Mouse (Mus musculus): ENCODE data around the gene Olfr545.

Gene Olfr545

DNA sequence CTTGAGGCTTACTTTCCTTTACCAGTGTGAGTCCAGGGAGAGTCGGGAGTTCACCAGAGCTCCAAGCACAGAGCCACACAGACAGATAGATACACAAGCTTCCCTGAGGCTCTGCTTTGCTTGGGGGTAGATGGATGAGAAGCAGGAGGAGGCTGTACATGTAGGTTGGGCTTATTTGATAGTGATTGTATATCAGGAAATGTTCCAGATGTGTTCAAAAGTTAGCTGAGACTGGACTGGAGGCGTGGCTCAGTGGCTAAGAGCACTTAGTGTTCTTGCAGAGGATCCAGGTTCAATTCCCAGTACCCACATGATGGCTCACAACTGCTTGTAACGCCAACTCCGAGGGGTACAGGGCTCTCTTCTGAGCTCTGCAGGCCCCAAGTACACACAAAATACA lies 20.9 kb downstream of the Olfr545 start:
- no peak for DNase-seq

DNA sequence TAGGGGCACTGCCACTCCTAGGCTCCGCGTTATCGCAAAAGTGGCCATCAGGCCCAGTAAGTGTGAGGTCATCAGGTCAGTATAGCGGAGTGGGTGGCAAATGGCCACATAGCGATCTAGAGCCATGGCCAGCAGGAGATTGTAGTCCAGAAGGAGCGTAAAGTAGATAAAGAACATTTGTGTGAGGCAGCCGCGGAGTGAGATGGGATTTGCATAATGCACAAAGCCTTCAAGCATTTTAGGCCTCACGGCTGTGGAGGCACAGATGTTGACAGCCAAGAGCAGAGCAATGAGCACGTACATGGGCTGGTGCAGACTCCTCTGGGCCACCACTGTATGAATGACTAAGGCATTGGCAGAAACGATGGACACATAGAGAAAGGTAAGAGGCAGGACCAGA lies 22.0 kb downstream of the Olfr545 start:
- DNase-seq: no peak

DNA sequence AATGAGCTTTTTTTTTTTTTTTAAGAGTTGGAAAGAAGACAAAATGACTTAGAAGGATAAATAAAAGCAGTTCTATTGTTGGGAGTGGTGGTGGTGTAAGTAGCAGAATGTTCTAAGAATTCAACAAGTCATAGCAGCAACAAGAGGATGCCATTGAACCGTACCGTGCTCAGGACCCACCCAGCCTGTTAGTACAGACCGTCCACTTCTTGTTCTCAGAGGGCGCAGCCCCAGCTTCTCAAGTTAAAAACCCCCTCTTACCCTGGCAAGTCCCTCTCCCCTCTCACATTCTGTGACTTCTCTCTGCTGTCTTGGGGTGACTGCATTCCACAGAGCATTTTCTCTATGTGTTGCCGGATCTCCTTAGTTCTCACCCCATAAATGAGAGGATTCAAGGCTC lies 22.8 kb downstream of the Olfr545 start:
- DNase-seq: no peak

DNA sequence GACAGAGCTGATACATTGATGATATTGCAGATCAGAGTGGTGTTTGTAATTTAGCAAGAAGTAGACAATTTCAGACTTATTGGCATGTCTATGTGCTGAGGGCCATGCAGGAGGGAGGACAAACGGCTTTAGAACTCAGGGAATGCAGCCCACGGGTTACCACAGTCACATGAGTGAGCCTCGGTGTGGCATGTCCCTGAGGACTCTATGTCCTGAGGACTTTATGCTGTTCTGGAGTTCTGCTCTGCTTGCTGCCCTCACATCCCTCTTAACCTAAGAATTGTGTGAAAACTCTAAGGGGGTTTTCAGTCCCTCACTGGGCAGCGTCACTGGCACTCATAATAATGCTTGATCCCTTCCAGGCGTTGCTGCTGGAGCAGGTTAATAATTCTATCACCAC lies 26.7 kb downstream of the Olfr545 start:
- DNase-seq: no peak

DNA sequence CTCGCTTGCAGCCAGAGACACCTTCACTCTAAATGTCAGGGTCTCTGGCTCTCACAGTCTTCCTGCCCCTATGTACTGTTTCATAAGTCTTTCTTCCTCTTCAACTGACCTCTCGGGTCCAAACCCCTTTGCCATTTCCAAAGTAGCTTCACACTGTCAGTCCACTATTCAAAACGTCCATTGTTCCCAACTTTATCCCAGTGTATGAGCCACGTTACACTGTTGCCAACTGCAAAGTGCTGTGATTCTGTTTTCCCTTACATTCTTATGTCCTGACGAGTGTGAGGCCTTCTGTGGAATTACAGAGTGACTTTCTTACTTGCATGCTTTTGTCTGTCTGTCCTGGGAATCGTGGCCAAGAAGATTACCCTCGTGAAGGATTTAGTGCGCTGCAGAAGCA lies 31.8 kb downstream of the Olfr545 start:
- no peak for DNase-seq

DNA sequence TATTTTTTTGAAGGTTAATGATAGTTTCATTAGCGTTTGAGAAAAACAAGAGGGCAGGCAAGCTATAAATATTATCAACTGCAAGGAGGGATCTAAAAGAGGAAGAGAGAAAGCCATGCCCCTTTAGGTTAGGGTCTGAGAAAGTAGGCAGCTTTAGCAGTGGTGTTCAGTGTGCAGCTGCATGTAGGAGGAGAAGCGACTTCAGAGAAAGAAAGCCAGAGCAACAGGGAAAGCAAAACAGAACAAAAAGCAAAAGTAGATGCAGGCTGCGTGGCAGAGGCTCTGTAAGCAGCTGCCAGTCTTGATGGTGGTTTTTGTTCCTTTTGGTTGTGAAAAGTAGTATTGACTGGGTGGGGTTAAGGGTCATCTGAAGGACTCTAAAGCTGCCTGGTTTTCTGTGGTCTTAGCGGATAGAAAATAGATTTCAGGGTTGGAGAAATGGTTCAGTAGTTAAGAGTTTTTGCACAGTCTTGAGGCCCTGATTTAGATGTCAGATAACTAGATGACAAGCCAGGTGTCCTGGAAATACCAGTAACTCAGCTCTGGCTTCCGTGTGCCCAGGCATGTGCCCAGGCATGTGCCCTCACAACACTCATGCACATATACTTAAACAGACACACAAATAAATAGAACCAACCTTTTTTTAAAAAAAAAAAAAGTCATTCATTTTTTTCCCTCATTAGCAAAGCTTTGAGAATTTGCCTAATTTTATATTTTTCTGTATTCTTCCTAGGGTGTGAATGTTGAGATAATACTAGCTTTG lies 40.6 kb downstream of the Olfr545 start:
- DNase-seq: no peak

DNA sequence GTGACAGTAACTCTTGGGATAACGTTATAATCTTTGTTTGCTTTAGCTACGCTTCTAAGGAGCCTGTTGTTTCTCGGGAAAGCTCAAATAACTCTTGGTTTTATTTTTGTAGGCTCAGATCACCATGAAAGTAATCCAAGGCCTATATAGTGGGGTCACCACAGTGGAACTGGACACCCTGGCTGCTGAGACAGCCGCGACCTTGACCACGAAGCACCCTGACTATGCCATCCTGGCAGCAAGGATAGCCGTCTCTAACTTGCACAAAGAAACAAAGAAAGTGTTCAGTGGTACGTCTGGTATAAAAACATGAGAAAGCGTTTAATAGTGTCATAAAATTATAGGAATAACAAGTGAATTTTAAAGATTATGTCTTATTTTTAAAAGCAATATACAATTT lies 52.9 kb downstream of the Olfr545 start:
- no peak for DNase-seq

DNA sequence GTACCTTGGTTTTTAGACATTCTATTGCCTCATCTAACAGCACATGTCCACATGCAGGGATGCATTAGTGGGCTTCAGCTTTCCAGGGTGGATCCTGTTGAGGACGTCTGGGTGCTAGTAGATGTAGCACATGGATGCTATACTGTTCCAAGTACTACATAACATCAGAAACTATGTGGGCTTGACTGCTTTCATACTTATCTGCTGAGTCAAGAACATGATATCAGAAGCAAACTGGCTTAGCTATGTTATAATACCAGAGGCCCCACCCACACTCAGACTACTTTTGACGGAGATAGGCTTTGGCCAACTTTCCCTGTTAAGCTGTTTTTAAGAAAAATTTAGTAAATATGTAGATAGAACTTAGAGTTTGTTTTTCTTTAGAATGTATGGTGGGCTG lies 55.1 kb downstream of the Olfr545 start:
- DNase-seq: no peak

DNA sequence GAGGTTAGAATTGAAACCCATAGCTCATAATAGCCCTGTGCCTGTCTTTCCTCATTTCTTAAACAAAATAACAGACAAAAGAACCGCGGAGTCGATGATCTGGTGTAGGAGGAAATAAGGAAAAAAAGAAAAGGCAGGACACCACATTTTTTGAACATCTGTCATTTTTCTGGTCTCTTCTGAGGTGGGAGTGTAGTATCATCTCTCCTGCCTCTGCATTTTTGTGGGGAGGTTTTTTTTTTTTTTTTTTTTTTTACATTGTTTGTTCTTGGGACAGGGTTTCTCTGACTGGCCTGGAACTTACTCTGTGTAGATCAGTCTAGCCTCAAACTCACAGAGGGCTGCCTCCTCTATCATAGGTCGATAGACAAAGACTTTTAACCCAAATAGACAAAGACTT lies 56.9 kb downstream of the Olfr545 start:
- DNase-seq: no peak

DNA sequence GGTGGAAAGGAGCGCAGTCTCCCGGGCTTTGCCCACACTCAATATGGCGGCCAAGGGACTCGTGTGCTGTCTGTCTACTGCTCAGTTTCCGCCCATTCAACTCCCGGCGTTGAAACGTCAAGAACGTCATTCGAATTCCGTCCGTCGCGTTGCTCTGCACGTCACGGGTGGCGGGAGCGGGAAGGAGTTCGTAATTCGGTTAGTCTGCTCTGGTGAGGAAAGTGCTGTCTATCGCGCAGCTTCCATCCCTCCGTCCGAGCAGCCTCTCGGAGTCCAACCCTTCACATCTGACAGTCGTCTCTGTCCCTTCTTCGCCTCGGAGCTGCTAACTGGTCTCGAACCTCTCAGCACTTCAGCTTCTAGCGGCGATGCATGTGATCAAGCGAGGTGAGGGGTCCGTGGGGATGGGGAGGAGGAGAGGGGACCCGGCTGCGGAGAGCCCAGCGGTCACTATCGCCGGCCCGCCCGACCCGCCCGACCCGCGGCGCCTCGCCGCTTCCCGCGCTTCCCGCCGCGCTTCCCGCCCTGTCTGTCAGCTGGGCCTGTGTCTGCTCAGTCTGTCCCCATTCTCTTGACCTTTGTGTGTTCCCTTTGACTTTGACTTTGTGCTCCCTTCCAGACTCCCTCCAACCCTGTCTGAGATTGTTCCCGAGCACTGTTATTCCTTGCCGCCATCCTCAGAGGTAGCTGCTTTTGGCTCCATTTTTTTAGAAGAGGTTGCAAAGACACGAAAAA lies 57.5 kb downstream of the Olfr545 start, which contains the start of gene Rrm1:
Gene Rrm1, plus strand, starts transcription at position 39 of the 735 bp plus-strand sequence.
- peak; percentile 94 for DNase-seq
